ENCODE assay signal across 34 mouse cellular contexts in genomic region chr14:103093670-103094069, GRCm38 (mm10). TPM values are rescaled to one million over a fixed set of nuclear protein-coding genes. Genes with fewer than 3 reads are reported as not detected.
DNase-seq lines count a peak whose midpoint lies in the region; ATAC-seq and TF ChIP-seq lines count a peak whose summit lies in the region.
"Had no signal": no experiment of that assay in that cellular context is flagged by ENCODE, and none has a peak within 500 bp of the region (broad histone marks: within the 10 kb centered on the region; RNA-seq: fewer than 3 reads in every experiment).

No protein-coding gene starts in this region.

- H3K36me3 ChIP-seq in megakaryocyte, embryonic 14.5 days (replicated peaks; ENCODE audit: low read length), result peaks cover 78% of the 10 kb centered on the region
- H3K36me3 ChIP-seq in stomach, postnatal 0 days (ENCODE audit: control insufficient read depth, insufficient read depth, low read length), result peaks cover 5% of the 10 kb centered on the region

- H3K4me1 ChIP-seq in megakaryocyte, embryonic 14.5 days, result peaks cover 66% of the 10 kb centered on the region
- H3K4me1 ChIP-seq in stomach, postnatal 0 days (replicated peaks; ENCODE audit: control insufficient read depth, insufficient read depth), result no peaks in the 10 kb centered on the region; the same call in 1 of the 2 replicates

- H3K4me3 ChIP-seq in gastrocnemius, adult 2 months, result no peak overlapping the region
- peak overlapping the region; percentile 4 for H3K4me3 ChIP-seq in megakaryocyte, embryonic 14.5 days (replicated peaks)
- no peak overlapping the region for H3K4me3 ChIP-seq in stomach, postnatal 0 days (ENCODE audit: low read depth, low read length)
- H3K4me3 ChIP-seq: embryonic facial prominence, embryonic 13.5 days; erythroblast, embryonic 14.5 days; forebrain, embryonic 12.5 days; left cerebral cortex, adult 2 months; limb, embryonic 15.5 days; liver, embryonic 15.5 days; midbrain, embryonic 10.5 days had no signal

- intact Hi-C loops in gastrocnemius, adult 2 months (cut with DNase I), result no loop called here

- 41% methylated on average over 4 of the region's 4 CpGs for WGBS in stomach, postnatal 0 days

- H3K4me2 ChIP-seq in stomach, postnatal 0 days (replicated peaks; ENCODE audit: low read depth), result no peak overlapping the region
- H3K4me2 ChIP-seq: embryonic facial prominence, embryonic 13.5 days; forebrain, embryonic 12.5 days; hindbrain, embryonic 14.5 days; limb, embryonic 15.5 days; liver, embryonic 15.5 days had no signal

- no peak for DNase-seq in gastrocnemius, adult 2 months
- no peak for DNase-seq in gastrocnemius, postnatal 4 days (ENCODE audit: low spot score in 2 of 2)
- DNase-seq in stomach, postnatal 0 days (ENCODE audit: low spot score), result no peak
- DNase-seq in right cerebral cortex, postnatal 14 days, result no peak
- no peak for DNase-seq in left cerebral cortex, adult 18-20 months (ENCODE audit: low spot score in 2 of 2)
- DNase-seq: adrenal gland, postnatal 10 days; cerebellum, adult 2 months; cerebellum, postnatal 36 days; embryo, embryonic 11 days; heart, postnatal 4 days; layer of hippocampus, adult 9-11 months; left cerebral cortex, postnatal 4 days; lung, postnatal 4 days; right cerebral cortex, postnatal 25 days; thymus, adult 18-20 months; thymus, postnatal 36 days had no signal

- H3K27me3 ChIP-seq in megakaryocyte, embryonic 14.5 days (replicated peaks), result peaks cover 7% of the 10 kb centered on the region
- no peaks in the 10 kb centered on the region for H3K27me3 ChIP-seq in stomach, postnatal 0 days (ENCODE audit: control insufficient read depth, insufficient read depth, low read length)
- H3K27me3 ChIP-seq: embryonic facial prominence, embryonic 13.5 days; forebrain, embryonic 12.5 days; limb, embryonic 15.5 days; liver, embryonic 15.5 days had no signal

- TF ChIP-seq CTCF in gastrocnemius, adult 2 months (IDR thresholded peaks at IDR 0.05), result no peak
- no peak for TF ChIP-seq CTCF in stomach, postnatal 0 days (IDR thresholded peaks at IDR 0.05; ENCODE audit: low read depth)

- no peaks in the 10 kb centered on the region for H3K9me3 ChIP-seq in megakaryocyte, embryonic 14.5 days
- no peaks in the 10 kb centered on the region for H3K9me3 ChIP-seq in stomach, postnatal 0 days (ENCODE audit: control insufficient read depth, low read length)
- H3K9me3 ChIP-seq: embryonic facial prominence, embryonic 13.5 days; forebrain, embryonic 12.5 days; G1E; limb, embryonic 15.5 days; liver, embryonic 15.5 days; midbrain, embryonic 10.5 days had no signal

- H3K9ac ChIP-seq in stomach, postnatal 0 days (ENCODE audit: low read length), result no peak overlapping the region
- H3K9ac ChIP-seq: embryonic facial prominence, embryonic 13.5 days; forebrain, embryonic 12.5 days; hindbrain, embryonic 14.5 days; limb, embryonic 15.5 days; liver, embryonic 15.5 days had no signal

- H3K27ac ChIP-seq in gastrocnemius, adult 2 months, result peak overlapping the region; percentile 29
- no peak overlapping the region for H3K27ac ChIP-seq in stomach, postnatal 0 days (replicated peaks)
- H3K27ac ChIP-seq: embryonic facial prominence, embryonic 13.5 days; forebrain, embryonic 12.5 days; hindbrain, embryonic 14.5 days; left cerebral cortex, adult 2 months; limb, embryonic 15.5 days; liver, embryonic 15.5 days; midbrain, embryonic 10.5 days had no signal

- no peak for TF ChIP-seq EP300 in stomach, postnatal 0 days (optimal IDR thresholded peaks at IDR 0.05)

- no peak for ATAC-seq in megakaryocyte, adult 5-6 weeks (ENCODE audit: poor library complexity, severe bottlenecking)
- ATAC-seq in inflammation-experienced regulatory T-cells, adult 6 months, result peak; percentile 37
- ATAC-seq in stomach, postnatal 0 days (ENCODE audit: low FRiP score, low TSS enrichment), result 0 out of 2 replicates have a peak, but pooled peaks have one; percentile 16

RNA-seq across cellular contexts. Expression of gene Fbxl3, which starts 5.7 kb away (rescaled TPM):
- total RNA-seq in gastrocnemius, adult 2 months (2021), result 10 to 100 TPM; 54.1 to 54.3 TPM
- total RNA-seq in gastrocnemius, postnatal 4 days (2021), result 10 to 100 TPM; 52.2 to 63.6 TPM
- polyA plus RNA-seq in megakaryocyte, embryonic 14.5 days (2012; ENCODE audit: insufficient read depth, low replicate concordance), result 2.0 and 5.1 TPM in 2 replicates
- total RNA-seq in megakaryocyte, adult 5-6 weeks (2015), result 46.3 and 51.3 TPM in 2 replicates
- 72.7 and 92.4 TPM in 2 replicates for total RNA-seq in megakaryocyte, adult 5-6 weeks (2017)
- polyA plus RNA-seq in inflammation-experienced regulatory T-cells, adult 6 months (2017; shearing (Covaris generic)), result 10 to 100 TPM; 21.5 to 37.7 (median 28.2) TPM
- polyA plus RNA-seq in stomach, postnatal 0 days (2015; fragmentation: Nextera tagmentation; extraction: Ambion mirVana), result 16.2 and 16.9 TPM in 2 replicates
- 10 to 100 TPM; 95.1 to 97.8 TPM for total RNA-seq in left cerebral cortex, adult 18-20 months (2021)

RNA-seq across cellular contexts. Expression of gene Cln5, which starts 23.7 kb away (rescaled TPM):
- 10 to 100 TPM; 12.6 to 14.4 TPM for total RNA-seq in gastrocnemius, adult 2 months (2021)
- total RNA-seq in gastrocnemius, postnatal 4 days (2021), result 10 to 100 TPM; 14.4 to 15.2 TPM
- polyA plus RNA-seq in megakaryocyte, embryonic 14.5 days (2012; ENCODE audit: insufficient read depth, low replicate concordance), result 1.8 and 3.6 TPM in 2 replicates
- total RNA-seq in megakaryocyte, adult 5-6 weeks (2015), result 77.7 and 81.1 TPM in 2 replicates
- total RNA-seq in megakaryocyte, adult 5-6 weeks (2017), result 77.6 and 82.9 TPM in 2 replicates
- 10 to 100 TPM; 17.2 to 20.0 (median 17.9) TPM for polyA plus RNA-seq in inflammation-experienced regulatory T-cells, adult 6 months (2017; shearing (Covaris generic))
- polyA plus RNA-seq in stomach, postnatal 0 days (2015; fragmentation: Nextera tagmentation; extraction: Ambion mirVana), result 21.8 and 21.9 TPM in 2 replicates
- total RNA-seq in left cerebral cortex, adult 18-20 months (2021), result 10 to 100 TPM; 11.1 to 12.3 TPM

RNA-seq across cellular contexts. Expression of gene Acod1, which starts 46.9 kb away (rescaled TPM):
- total RNA-seq in gastrocnemius, adult 2 months (2021), result not detected
- not detected for total RNA-seq in gastrocnemius, postnatal 4 days (2021)
- polyA plus RNA-seq in megakaryocyte, embryonic 14.5 days (2012; ENCODE audit: insufficient read depth, low replicate concordance), result 0.13 TPM in 1 of 2 replicates, not detected in the other
- 1.5 and 1.8 TPM in 2 replicates for total RNA-seq in megakaryocyte, adult 5-6 weeks (2015)
- total RNA-seq in megakaryocyte, adult 5-6 weeks (2017), result 1.8 and 2.0 TPM in 2 replicates
- polyA plus RNA-seq in inflammation-experienced regulatory T-cells, adult 6 months (2017; shearing (Covaris generic)), result under 1 TPM in 1 of 3 experiments, not detected in 2; 0.49 TPM
- not detected in 2 replicates for polyA plus RNA-seq in stomach, postnatal 0 days (2015; fragmentation: Nextera tagmentation; extraction: Ambion mirVana)
- total RNA-seq in left cerebral cortex, adult 18-20 months (2021), result not detected
- total RNA-seq: adrenal gland, postnatal 10 days; gastrocnemius, adult 8-10 months; heart, postnatal 4 days; left cerebral cortex, adult 2 months; left cerebral cortex, postnatal 4 days had no signal
- polyA plus RNA-seq: embryonic facial prominence, embryonic 13.5 days; erythroblast, embryonic 14.5 days; G1E; heart, embryonic 14.5 days; hindbrain, embryonic 14.5 days; intestine, embryonic 14.5 days; kidney, embryonic 16.5 days; limb, embryonic 15.5 days; lung, embryonic 16.5 days; midbrain, embryonic 10.5 days; neural tube, embryonic 11.5 days had no signal

Comparison
In these comparisons a context has a peak if more than half of its experiments do, and no peak if none do; other contexts are left out.
1. RNA of gene Cln5, which starts 23.7 kb away (total RNA-seq): 77.6 to 82.9 TPM in megakaryocyte, adult 5-6 weeks; 14.4 to 15.2 TPM in gastrocnemius, postnatal 4 days, 12.6 to 14.4 TPM in gastrocnemius, adult 2 months and 11.1 to 12.3 TPM in left cerebral cortex, adult 18-20 months; every median in the first group is over 4 times any median in the second.